Comparison of ENCODE assay signal across 12 mouse cellular contexts in genomic region chr11:115841044-115841443, GRCm38 (mm10). TPM values are rescaled to one million over a fixed set of nuclear protein-coding genes. Genes with fewer than 3 reads are reported as not detected.
DNase-seq lines count a peak whose midpoint lies in the region; ATAC-seq and TF ChIP-seq lines count a peak whose summit lies in the region.
"Had no signal": no experiment of that assay in that cellular context is flagged by ENCODE, and none has a peak within 500 bp of the region (broad histone marks: within the 10 kb centered on the region; RNA-seq: fewer than 3 reads in every experiment).

No protein-coding gene starts in this region.

- TF ChIP-seq CTCF in gastrocnemius, adult 2 months (IDR thresholded peaks at IDR 0.05), result peak; percentile 24; the same call in 1 of the 2 replicates
- peak; percentile 69 for TF ChIP-seq CTCF in ES-Bruce4 (IDR thresholded peaks at IDR 0.05; ENCODE audit: low read depth, low read length)

- peaks cover 69% of the 10 kb centered on the region for H3K4me1 ChIP-seq in kidney, embryonic 16.5 days (ENCODE audit: insufficient read depth, low read length)
- H3K4me1 ChIP-seq in ES-Bruce4 (ENCODE audit: control insufficient read depth, insufficient read depth, low read length), result peaks cover 32% of the 10 kb centered on the region
- peaks cover 69% of the 10 kb centered on the region for H3K4me1 ChIP-seq in intestine, embryonic 16.5 days (ENCODE audit: control insufficient read depth, insufficient read depth, low read length)
- H3K4me1 ChIP-seq in midbrain, embryonic 14.5 days (ENCODE audit: control insufficient read depth, insufficient read depth, low read length), result no peaks in the 10 kb centered on the region

- no peaks in the 10 kb centered on the region for H3K27me3 ChIP-seq in kidney, embryonic 16.5 days (ENCODE audit: insufficient read depth, low read length)
- no peaks in the 10 kb centered on the region for H3K27me3 ChIP-seq in ES-Bruce4 (ENCODE audit: control insufficient read depth, insufficient read depth, low read length, poor library complexity, severe bottlenecking)
- no peaks in the 10 kb centered on the region for H3K27me3 ChIP-seq in intestine, embryonic 16.5 days (replicated peaks; ENCODE audit: control insufficient read depth, insufficient read depth, low read length)
- H3K27me3 ChIP-seq in midbrain, embryonic 14.5 days (ENCODE audit: control insufficient read depth, insufficient read depth, low read length), result no peaks in the 10 kb centered on the region

- H3K9me3 ChIP-seq in kidney, embryonic 16.5 days (ENCODE audit: low read length), result peaks cover 8% of the 10 kb centered on the region; the same call in 1 of the 2 replicates
- H3K9me3 ChIP-seq in ES-Bruce4 (replicated peaks; ENCODE audit: control insufficient read depth, insufficient read depth, low read length, poor library complexity, severe bottlenecking), result no peaks in the 10 kb centered on the region
- no peaks in the 10 kb centered on the region for H3K9me3 ChIP-seq in intestine, embryonic 16.5 days (ENCODE audit: control insufficient read depth, low read length)
- no peaks in the 10 kb centered on the region for H3K9me3 ChIP-seq in midbrain, embryonic 14.5 days (ENCODE audit: control insufficient read depth, low read length)

- H3K27ac ChIP-seq in gastrocnemius, adult 2 months, result no peak overlapping the region
- H3K27ac ChIP-seq in kidney, embryonic 16.5 days (ENCODE audit: low read length), result peak overlapping the region; percentile 86
- H3K27ac ChIP-seq in ES-Bruce4 (ENCODE audit: insufficient read depth, low read length), result peak overlapping the region; percentile 98
- peak overlapping the region; percentile 93; the same call in 1 of the 2 replicates for H3K27ac ChIP-seq in intestine, embryonic 16.5 days (ENCODE audit: low read length)
- H3K27ac ChIP-seq in midbrain, embryonic 14.5 days (replicated peaks; ENCODE audit: low read depth, low read length), result no peak overlapping the region

- H3K9ac ChIP-seq in kidney, embryonic 16.5 days (replicated peaks; ENCODE audit: low read length), result no peak overlapping the region
- H3K9ac ChIP-seq in ES-Bruce4 (ENCODE audit: low read depth, poor library complexity, severe bottlenecking), result no peak overlapping the region
- H3K9ac ChIP-seq in intestine, embryonic 16.5 days (ENCODE audit: low read depth, low read length), result no peak overlapping the region
- H3K9ac ChIP-seq in midbrain, embryonic 14.5 days (replicated peaks; ENCODE audit: low read length), result no peak overlapping the region

- H3K36me3 ChIP-seq in kidney, embryonic 16.5 days (ENCODE audit: insufficient read depth, low read length), result peaks cover 14% of the 10 kb centered on the region
- peaks cover 7% of the 10 kb centered on the region for H3K36me3 ChIP-seq in ES-Bruce4 (ENCODE audit: control insufficient read depth, insufficient read depth, low read length, poor library complexity, severe bottlenecking)
- peaks cover 17% of the 10 kb centered on the region for H3K36me3 ChIP-seq in intestine, embryonic 16.5 days (ENCODE audit: control insufficient read depth, insufficient read depth, low read length)
- H3K36me3 ChIP-seq in midbrain, embryonic 14.5 days (ENCODE audit: control insufficient read depth, insufficient read depth, low read length), result no peaks in the 10 kb centered on the region

- DNase-seq in gastrocnemius, adult 2 months, result no peak
- DNase-seq in gastrocnemius, postnatal 4 days (ENCODE audit: low spot score in 2 of 2), result no peak
- DNase-seq in kidney, postnatal 10 days, result no peak
- no peak for DNase-seq in adrenal gland, postnatal 14 days
- DNase-seq in midbrain, embryonic 14.5 days, result no peak
- DNase-seq: cerebellum, postnatal 36 days; kidney, postnatal 14 days; lung, postnatal 10 days; thymus, postnatal 14 days had no signal

- no peak for ATAC-seq in kidney, embryonic 16.5 days (ENCODE audit: low FRiP score, low TSS enrichment)
- ATAC-seq in intestine, embryonic 16.5 days, result no peak
- no peak for ATAC-seq in midbrain, embryonic 14.5 days (ENCODE audit: low FRiP score, low TSS enrichment)

- H3K4me2 ChIP-seq in kidney, embryonic 16.5 days (replicated peaks; ENCODE audit: low read depth, low read length), result no peak overlapping the region
- H3K4me2 ChIP-seq in intestine, embryonic 16.5 days (ENCODE audit: low read depth, low read length), result no peak overlapping the region
- H3K4me2 ChIP-seq in midbrain, embryonic 14.5 days (ENCODE audit: low read length), result no peak overlapping the region

- no peak for TF ChIP-seq POLR2A in ES-Bruce4 (IDR thresholded peaks at IDR 0.05; ENCODE audit: insufficient read depth, low read length)

- WGBS in kidney, embryonic 16.5 days, result 85% methylated on average over 6 of the region's 6 CpGs
- WGBS in intestine, embryonic 16.5 days, result 85% methylated on average over 6 of the region's 6 CpGs
- WGBS in midbrain, embryonic 14.5 days, result 85% methylated on average over 6 of the region's 6 CpGs

- TF ChIP-seq EP300 in ES-Bruce4 (IDR thresholded peaks at IDR 0.05; ENCODE audit: insufficient read depth, low read depth, low read length), result no peak

- intact Hi-C loops in gastrocnemius, adult 2 months (cut with DNase I), result no loop called here

- H3K4me3 ChIP-seq in gastrocnemius, adult 2 months, result no peak overlapping the region
- no peak overlapping the region for H3K4me3 ChIP-seq in kidney, embryonic 16.5 days (ENCODE audit: low read length)
- no peak overlapping the region for H3K4me3 ChIP-seq in ES-Bruce4 (ENCODE audit: low read depth, low read length)
- no peak overlapping the region for H3K4me3 ChIP-seq in intestine, embryonic 16.5 days (ENCODE audit: low read length)
- H3K4me3 ChIP-seq in midbrain, embryonic 14.5 days (replicated peaks; ENCODE audit: low read depth, low read length), result no peak overlapping the region

RNA-seq across cellular contexts. Expression of gene Myo15b, which starts 17.2 kb away (rescaled TPM):
- total RNA-seq in gastrocnemius, adult 2 months (2021), result not detected
- total RNA-seq in gastrocnemius, postnatal 4 days (2021), result under 1 TPM; 0.37 to 0.60 TPM
- 12.6 and 14.2 TPM in 2 replicates for polyA plus RNA-seq in kidney, embryonic 16.5 days (2015; fragmentation: Nextera tagmentation; extraction: Ambion mirVana)
- 1.6 and 4.2 TPM in 2 replicates for polyA plus RNA-seq in ES-Bruce4 (2011; ENCODE audit: insufficient read depth, insufficient read length, low read depth, missing spikeins)
- polyA plus RNA-seq in intestine, embryonic 16.5 days (2015; fragmentation: Nextera tagmentation; extraction: Ambion mirVana), result 168 and 230 TPM in 2 replicates
- 0.26 TPM in 1 of 2 replicates, not detected in the other for total RNA-seq in adrenal gland, postnatal 14 days (2021)
- 0.15 TPM in 1 of 2 replicates, not detected in the other for polyA plus RNA-seq in midbrain, embryonic 14.5 days (2014; fragmentation: Nextera tagmentation; extraction: Ambion mirVana)

RNA-seq across cellular contexts. Expression of gene Llgl2, which starts 17.2 kb away (rescaled TPM):
- total RNA-seq in gastrocnemius, adult 2 months (2021), result 1 to 10 TPM; 8.3 to 9.8 TPM
- total RNA-seq in gastrocnemius, postnatal 4 days (2021), result 10 to 100 TPM; 19.0 to 21.6 TPM
- polyA plus RNA-seq in kidney, embryonic 16.5 days (2015; fragmentation: Nextera tagmentation; extraction: Ambion mirVana), result 58.3 and 64.5 TPM in 2 replicates
- polyA plus RNA-seq in ES-Bruce4 (2011; ENCODE audit: insufficient read depth, insufficient read length, low read depth, missing spikeins), result 92.1 and 99.1 TPM in 2 replicates
- polyA plus RNA-seq in intestine, embryonic 16.5 days (2015; fragmentation: Nextera tagmentation; extraction: Ambion mirVana), result 102 and 107 TPM in 2 replicates
- 11.4 and 11.8 TPM in 2 replicates for total RNA-seq in adrenal gland, postnatal 14 days (2021)
- polyA plus RNA-seq in midbrain, embryonic 14.5 days (2014; fragmentation: Nextera tagmentation; extraction: Ambion mirVana), result 0.55 and 0.63 TPM in 2 replicates

RNA-seq across cellular contexts. Expression of gene Tsen54, which starts 26.5 kb away (rescaled TPM):
- 1 to 10 TPM; 6.2 to 6.9 TPM for total RNA-seq in gastrocnemius, adult 2 months (2021)
- 10 to 100 TPM; 15.6 to 16.9 TPM for total RNA-seq in gastrocnemius, postnatal 4 days (2021)
- 48.1 and 50.2 TPM in 2 replicates for polyA plus RNA-seq in kidney, embryonic 16.5 days (2015; fragmentation: Nextera tagmentation; extraction: Ambion mirVana)
- polyA plus RNA-seq in ES-Bruce4 (2011; ENCODE audit: insufficient read depth, insufficient read length, low read depth, missing spikeins), result 26.9 and 30.2 TPM in 2 replicates
- polyA plus RNA-seq in intestine, embryonic 16.5 days (2015; fragmentation: Nextera tagmentation; extraction: Ambion mirVana), result 34.2 and 37.7 TPM in 2 replicates
- 16.3 and 20.3 TPM in 2 replicates for total RNA-seq in adrenal gland, postnatal 14 days (2021)
- polyA plus RNA-seq in midbrain, embryonic 14.5 days (2014; fragmentation: Nextera tagmentation; extraction: Ambion mirVana), result 17.2 and 20.5 TPM in 2 replicates

RNA-seq across cellular contexts. Expression of gene Caskin2, which starts 27.6 kb away (rescaled TPM):
- 10 to 100 TPM; 14.5 to 19.2 TPM for total RNA-seq in gastrocnemius, adult 2 months (2021)
- total RNA-seq in gastrocnemius, postnatal 4 days (2021), result 10 to 100 TPM; 26.1 to 26.8 TPM
- polyA plus RNA-seq in kidney, embryonic 16.5 days (2015; fragmentation: Nextera tagmentation; extraction: Ambion mirVana), result 21.5 and 23.6 TPM in 2 replicates
- 10.5 and 12.1 TPM in 2 replicates for polyA plus RNA-seq in ES-Bruce4 (2011; ENCODE audit: insufficient read depth, insufficient read length, low read depth, missing spikeins)
- polyA plus RNA-seq in intestine, embryonic 16.5 days (2015; fragmentation: Nextera tagmentation; extraction: Ambion mirVana), result 11.2 and 11.7 TPM in 2 replicates
- total RNA-seq in adrenal gland, postnatal 14 days (2021), result 53.7 and 57.5 TPM in 2 replicates
- polyA plus RNA-seq in midbrain, embryonic 14.5 days (2014; fragmentation: Nextera tagmentation; extraction: Ambion mirVana), result 8.4 and 9.8 TPM in 2 replicates

RNA-seq across cellular contexts. Expression of gene Smim5, which starts 58.7 kb away (rescaled TPM):
- total RNA-seq in gastrocnemius, adult 2 months (2021), result under 1 TPM; 0.23 to 0.89 TPM
- total RNA-seq in gastrocnemius, postnatal 4 days (2021), result 10 to 100 TPM; 14.1 to 17.1 TPM
- polyA plus RNA-seq in kidney, embryonic 16.5 days (2015; fragmentation: Nextera tagmentation; extraction: Ambion mirVana), result 4.7 and 5.0 TPM in 2 replicates
- not detected in 2 replicates for polyA plus RNA-seq in ES-Bruce4 (2011; ENCODE audit: insufficient read depth, insufficient read length, low read depth, missing spikeins)
- 1.6 and 3.1 TPM in 2 replicates for polyA plus RNA-seq in intestine, embryonic 16.5 days (2015; fragmentation: Nextera tagmentation; extraction: Ambion mirVana)
- 0.82 and 1.3 TPM in 2 replicates for total RNA-seq in adrenal gland, postnatal 14 days (2021)
- polyA plus RNA-seq in midbrain, embryonic 14.5 days (2014; fragmentation: Nextera tagmentation; extraction: Ambion mirVana), result 0.46 and 1.1 TPM in 2 replicates

Comparison
In these comparisons a context has a peak if more than half of its experiments do, and no peak if none do; other contexts are left out.
1. H3K27ac ChIP-seq: peak in kidney, embryonic 16.5 days (single experiment), ES-Bruce4 (single experiment) and intestine, embryonic 16.5 days (single experiment); none in gastrocnemius, adult 2 months (single experiment) and midbrain, embryonic 14.5 days (single experiment).
2. RNA of gene Myo15b, which starts 17.2 kb away (polyA plus RNA-seq): 168 to 230 TPM in intestine, embryonic 16.5 days; 12.6 to 14.2 TPM in kidney, embryonic 16.5 days, 1.6 to 4.2 TPM in ES-Bruce4 and 0.15 TPM in midbrain, embryonic 14.5 days; every median in the first group is over 10 times any median in the second.
3. RNA of gene Llgl2, which starts 17.2 kb away (polyA plus RNA-seq): 102 to 107 TPM in intestine, embryonic 16.5 days, 92.1 to 99.1 TPM in ES-Bruce4 and 58.3 to 64.5 TPM in kidney, embryonic 16.5 days; 0.55 to 0.63 TPM in midbrain, embryonic 14.5 days; every median in the first group is over 10 times any median in the second.